ENCODE assay signal across 25 mouse cellular contexts in genomic region chr6:38128115-38128514, GRCm38 (mm10). TPM values are rescaled to one million over a fixed set of nuclear protein-coding genes. Genes with fewer than 3 reads are reported as not detected.
DNase-seq lines count a peak whose midpoint lies in the region; ATAC-seq and TF ChIP-seq lines count a peak whose summit lies in the region.
"Had no signal": no experiment of that assay in that cellular context is flagged by ENCODE, and none has a peak within 500 bp of the region (broad histone marks: within the 10 kb centered on the region; RNA-seq: fewer than 3 reads in every experiment).

No protein-coding gene starts in this region.

- TF ChIP-seq POLR2A in kidney, adult 2 months (IDR thresholded peaks at IDR 0.05; ENCODE audit: low read depth, low read length) = no peak
- TF ChIP-seq POLR2A in lung, adult 2 months (IDR thresholded peaks at IDR 0.05; ENCODE audit: borderline replicate concordance, extremely low read depth, low read depth, low read length) = no peak

- no peak overlapping the region for H3K9ac ChIP-seq in lung, embryonic 14.5 days
- H3K9ac ChIP-seq: heart, embryonic 12.5 days; hindbrain, embryonic 15.5 days had no signal

- H3K4me2 ChIP-seq in lung, embryonic 14.5 days = no peak overlapping the region
- H3K4me2 ChIP-seq: heart, embryonic 12.5 days; hindbrain, embryonic 15.5 days had no signal

- no peak overlapping the region for H3K4me3 ChIP-seq in kidney, adult 2 months (ENCODE audit: insufficient read depth, low read depth, low read length)
- no peak overlapping the region for H3K4me3 ChIP-seq in lung, embryonic 14.5 days (ENCODE audit: low read depth, low read length)
- no peak overlapping the region for H3K4me3 ChIP-seq in lung, adult 2 months (replicated peaks; ENCODE audit: extremely low read depth, low read depth, low read length)
- H3K4me3 ChIP-seq: embryonic facial prominence, embryonic 10.5 days; heart, embryonic 12.5 days; hindbrain, embryonic 15.5 days had no signal

- H3K27me3 ChIP-seq in kidney, adult 2 months (replicated peaks; ENCODE audit: control insufficient read depth, insufficient read depth, low read length) = no peaks in the 10 kb centered on the region
- no peaks in the 10 kb centered on the region for H3K27me3 ChIP-seq in lung, embryonic 14.5 days (ENCODE audit: insufficient read depth, low read length)
- H3K27me3 ChIP-seq: heart, embryonic 12.5 days; hindbrain, embryonic 15.5 days had no signal

- ATAC-seq in lung, embryonic 14.5 days (ENCODE audit: insufficient read depth) = no peak
- ATAC-seq: CD4-positive, CD25-positive, alpha-beta regulatory T cell, adult 4 months; forebrain, embryonic 14.5 days had no signal

- H3K27ac ChIP-seq in kidney, adult 2 months (ENCODE audit: insufficient read depth, low read depth, low read length) = no peak overlapping the region
- 0 out of 2 replicates have a peak overlapping the region, but pooled peaks have one; percentile 18 for H3K27ac ChIP-seq in lung, embryonic 14.5 days (ENCODE audit: low read depth)
- H3K27ac ChIP-seq: embryonic facial prominence, embryonic 10.5 days; hindbrain, embryonic 15.5 days had no signal

- 61% methylated on average over 14 of the region's 14 CpGs for WGBS in kidney, adult 2 months
- WGBS in lung, embryonic 14.5 days = 88% methylated on average over 14 of the region's 14 CpGs
- 75% methylated on average over 14 of the region's 14 CpGs for WGBS in lung, adult 2 months

- DNase-seq in adrenal gland, postnatal 36 days = peak; percentile 10 to 22
- no peak for DNase-seq in adrenal gland, adult (ENCODE audit: inconsistent age in 2 of 2, low spot score in 1 of 2)
- peak; percentile 67 for DNase-seq in kidney, adult 2 months
- no peak for DNase-seq in kidney, adult 8-10 months
- peak; percentile 55 to 69 for DNase-seq in kidney, postnatal 25 days
- DNase-seq in kidney, adult 11 months = no peak
- DNase-seq in lung, embryonic 14.5 days = no peak
- DNase-seq in lung, adult 2 months = no peak
- DNase-seq: adrenal gland, adult 2 months; adrenal gland, postnatal 25 days; B cell, adult 2 months; cerebellum, adult 2 months; cerebellum, postnatal 10 days; gastrocnemius, postnatal 14 days had no signal

- peaks cover 3% of the 10 kb centered on the region; the same call in 1 of the 2 replicates for H3K4me1 ChIP-seq in kidney, adult 2 months (ENCODE audit: control insufficient read depth, insufficient read depth, low read length)
- no peaks in the 10 kb centered on the region for H3K4me1 ChIP-seq in lung, embryonic 14.5 days (ENCODE audit: insufficient read depth)
- 0 out of 2 replicates have a peak, but pooled peaks cover 3% of the 10 kb centered on the region for H3K4me1 ChIP-seq in lung, adult 2 months (ENCODE audit: control insufficient read depth, insufficient read depth, low read length)
- H3K4me1 ChIP-seq: hindbrain, embryonic 15.5 days had no signal

- TF ChIP-seq CTCF in kidney, adult 2 months (conservative IDR thresholded peaks at IDR 0.05; ENCODE audit: insufficient read depth, insufficient read length, low read depth, low read length) = no peak
- TF ChIP-seq CTCF in lung, embryonic 14.5 days (IDR thresholded peaks at IDR 0.05; ENCODE audit: low read depth) = no peak
- TF ChIP-seq CTCF in lung, adult 2 months (IDR thresholded peaks at IDR 0.05; ENCODE audit: insufficient read depth, low read length) = no peak

- no peaks in the 10 kb centered on the region for H3K9me3 ChIP-seq in lung, embryonic 14.5 days (ENCODE audit: low read depth, low read length)
- H3K9me3 ChIP-seq: embryonic facial prominence, embryonic 10.5 days; heart, embryonic 12.5 days; hindbrain, embryonic 15.5 days had no signal

- H3K36me3 ChIP-seq in kidney, adult 2 months (ENCODE audit: control insufficient read depth, insufficient read depth, low read length) = no peaks in the 10 kb centered on the region
- H3K36me3 ChIP-seq in lung, embryonic 14.5 days (ENCODE audit: insufficient read depth) = peaks cover 29% of the 10 kb centered on the region

RNA-seq across cellular contexts. Expression of gene Atp6v0a4, which starts 3.7 kb away (rescaled TPM):
- 1 to 10 TPM; 1.9 to 2.4 TPM for total RNA-seq in adrenal gland, postnatal 36 days (2021)
- polyA plus RNA-seq in kidney, adult 2 months (2012; rRNA removed) = 259 and 302 TPM in 2 replicates
- 0.14 and 0.34 TPM in 2 replicates for polyA plus RNA-seq in lung, embryonic 14.5 days (2014; fragmentation: Nextera tagmentation; extraction: Ambion mirVana)
- 6.2 and 12.1 TPM in 2 replicates for polyA plus RNA-seq in lung, adult 2 months (2012; rRNA removed)
- polyA plus RNA-seq: CD4-positive, CD25-positive, alpha-beta regulatory T cell, adult 4 months; forebrain, embryonic 14.5 days; hindbrain, embryonic 11.5 days had no signal

RNA-seq across cellular contexts. Expression of gene Tmem213, which starts 19.1 kb away (rescaled TPM):
- total RNA-seq in adrenal gland, postnatal 36 days (2021) = not detected
- 240 and 279 TPM in 2 replicates for polyA plus RNA-seq in kidney, adult 2 months (2012; rRNA removed)
- 4.4 and 5.9 TPM in 2 replicates for polyA plus RNA-seq in lung, embryonic 14.5 days (2014; fragmentation: Nextera tagmentation; extraction: Ambion mirVana)
- polyA plus RNA-seq in lung, adult 2 months (2012; rRNA removed) = 2.6 and 3.0 TPM in 2 replicates
- total RNA-seq: adrenal gland, adult 2 months; adrenal gland, postnatal 25 days; gastrocnemius, adult 18-20 months; gastrocnemius, postnatal 14 days; heart, adult 8-10 months; heart, postnatal 25 days; MEL had no signal
- polyA plus RNA-seq: adrenal gland, adult 2 months; CD4-positive, CD25-positive, alpha-beta regulatory T cell, adult 4 months; cerebellum, adult 2 months; forebrain, embryonic 14.5 days; frontal cortex, adult 2 months; heart, embryonic 12.5 days; hindbrain, embryonic 11.5 days; hindbrain, embryonic 15.5 days had no signal

Comparison
In these comparisons a context has a peak if more than half of its experiments do, and no peak if none do; other contexts are left out.
1. DNase-seq: peak in adrenal gland, postnatal 36 days (2 of 2), kidney, adult 2 months (single experiment) and kidney, postnatal 25 days (2 of 2); none in adrenal gland, adult (0 of 2), kidney, adult 8-10 months (0 of 2), kidney, adult 11 months (single experiment), lung, embryonic 14.5 days (single experiment) and lung, adult 2 months (single experiment).
2. RNA of gene Atp6v0a4, which starts 3.7 kb away (polyA plus RNA-seq): 259 to 302 TPM in kidney, adult 2 months; 6.2 to 12.1 TPM in lung, adult 2 months and 0.14 to 0.34 TPM in lung, embryonic 14.5 days; every median in the first group is over 10 times any median in the second.
3. RNA of gene Tmem213, which starts 19.1 kb away (polyA plus RNA-seq): 240 to 279 TPM in kidney, adult 2 months; 4.4 to 5.9 TPM in lung, embryonic 14.5 days and 2.6 to 3.0 TPM in lung, adult 2 months; every median in the first group is over 10 times any median in the second.